Mouse (Mus musculus) neural tube, embryonic 11.5 days (tissue): Measurements from ENCODE around the gene Sorbs1. TPM values are rescaled to one million over a fixed set of nuclear protein-coding genes. Genes with fewer than 3 reads are reported as not detected.

Source experiments
- ATAC-seq: fragments of 200-750 bp; cut with Nextera tagmentation; 2 replicates; pipeline ENCODE4 v1.8.0; 2017; ENCODE audit warnings: moderate number of reproducible peaks, mild to moderate bottlenecking, moderate TSS enrichment, moderate library complexity; ENCODE audit not compliant: insufficient read depth, low FRiP score, low TSS enrichment
- DNase-seq: peaks from one replicate; pipeline ENCODE4 v3.0.0-alpha.2; 2015; ENCODE audit warnings: low spot score
- H3K27ac ChIP-seq: fragments of 300-500 bp; sonication (generic); 2 replicates; pipeline ENCODE4 v1.5.1; 2014; ENCODE audit warnings: low read depth, mild to moderate bottlenecking, low read length
- H3K27me3 ChIP-seq: fragments of 300-500 bp; sonication (generic); 2 replicates; pipeline ENCODE4 v1.6.1; 2014; ENCODE audit warnings: mild to moderate bottlenecking, low read length, mixed read lengths; ENCODE audit not compliant: control insufficient read depth, insufficient read depth
- H3K36me3 ChIP-seq: fragments of 300-500 bp; sonication (generic); 2 replicates; pipeline ENCODE4 v1.6.1; 2014; ENCODE audit warnings: mild to moderate bottlenecking, low read length, moderate library complexity, mixed read lengths; ENCODE audit not compliant: control insufficient read depth, insufficient read depth
- H3K4me1 ChIP-seq: fragments of 300-500 bp; sonication (generic); 2 replicates; pipeline ENCODE4 v1.6.1; 2014; ENCODE audit warnings: low read length, mixed read lengths; ENCODE audit not compliant: control insufficient read depth, insufficient read depth
- H3K4me2 ChIP-seq: fragments of 300-500 bp; sonication (generic); 2 replicates; pipeline ENCODE4 v1.6.1; 2014; ENCODE audit warnings: low read depth, mild to moderate bottlenecking, moderate library complexity
- H3K4me3 ChIP-seq: fragments of 300-500 bp; sonication (generic); 2 replicates; pipeline ENCODE4 v1.5.1; 2014; ENCODE audit warnings: low read depth, low read length
- H3K9ac ChIP-seq: fragments of 300-500 bp; sonication (generic); 2 replicates; pipeline ENCODE4 v1.6.1; 2014; ENCODE audit warnings: mild to moderate bottlenecking, low read length
- H3K9me3 ChIP-seq: fragments of 300-500 bp; sonication (generic); 2 replicates; pipeline ENCODE4 v1.6.1; 2016; ENCODE audit warnings: low read length; ENCODE audit not compliant: control insufficient read depth
- WGBS: fragments of 180-500 bp; shearing (Covaris S2); extraction: QIAGEN DNeasy Blood & Tissue Kit; methylation state at CpG from one replicate; pipeline ENCODE4 v1.1.7; 2014; 5-methylcytosine and 5-hydroxymethylcytosine counted together
- polyA plus RNA-seq: library from polyadenylated mRNA; unstranded; fragments of >200 nt; fragmentation: Nextera tagmentation; extraction: Ambion mirVana; gene quantifications from 2 replicates; pipeline ENCODE4 v1.2.1, GENCODE M21; 2014

Sorbs1 gene
- polyA plus RNA-seq, 1 experiment from 2014 or later: 91.2 TPM

DNA sequence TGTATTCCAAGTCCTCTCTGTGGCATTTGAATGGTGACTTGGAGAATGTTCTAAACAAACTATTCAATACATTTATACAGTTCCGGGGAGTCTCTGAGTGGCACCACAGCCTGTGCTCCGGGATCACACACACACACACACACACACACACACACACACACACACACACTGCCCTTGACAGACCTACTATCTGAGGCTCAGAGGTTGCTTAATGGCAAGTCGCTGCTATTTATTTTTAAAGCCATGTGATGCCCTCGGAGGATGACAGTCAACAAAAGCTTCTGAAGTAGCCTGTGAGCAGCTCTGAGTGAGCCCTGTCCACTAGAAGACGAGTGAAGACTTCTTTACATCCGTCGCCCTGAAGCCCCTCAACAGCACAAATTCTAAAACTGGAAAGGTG lies 94.3 kb downstream of the Sorbs1 start:
- Histone ChIP-seq H3K36me3 (no peaks in the 10 kb centered on the region), H3K4me1 (no peaks in the 10 kb centered on the region), H3K9me3 (no peaks in the 10 kb centered on the region), H3K4me3 (no peak overlapping the region), H3K4me2 (no peak overlapping the region), H3K27me3 (no peaks in the 10 kb centered on the region), H3K27ac (no peak overlapping the region), H3K9ac (no peak overlapping the region)
- 83% methylated on average over 7 of the region's 7 CpGs for WGBS
- DNase-seq (no peak), ATAC-seq (no peak)

DNA sequence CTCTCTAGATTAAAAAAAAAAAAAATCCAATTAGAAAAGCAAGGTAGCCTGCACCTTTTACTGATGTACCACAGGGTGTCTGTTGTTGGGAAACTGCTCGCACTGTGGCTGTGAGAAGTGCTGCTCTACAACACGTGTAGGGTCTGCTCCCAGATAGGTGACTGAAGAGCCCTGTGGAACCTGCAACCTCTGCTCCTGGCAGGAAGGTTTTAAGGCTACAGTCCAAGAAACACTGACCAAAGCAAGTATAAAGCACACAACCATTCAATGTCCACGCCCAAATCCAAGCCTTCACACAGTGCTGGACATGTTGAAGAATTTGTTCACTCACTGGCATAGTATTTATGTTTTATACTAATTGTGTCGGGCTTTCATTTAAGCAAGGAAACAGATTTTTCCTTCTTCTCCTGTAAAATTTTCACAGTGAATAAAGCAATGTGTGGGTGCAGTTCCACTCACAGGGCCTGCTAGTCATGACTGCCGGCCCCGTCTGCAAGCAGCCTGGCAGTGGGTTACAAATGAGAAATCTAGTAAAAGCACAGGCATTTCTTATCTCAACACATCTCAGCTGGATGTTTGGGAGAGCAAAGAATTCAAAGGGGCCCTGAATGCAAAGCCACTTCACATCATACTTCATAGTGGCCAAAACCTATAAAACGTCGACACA lies 96.3 kb downstream of the Sorbs1 start:
- Histone ChIP-seq H3K27me3 (no peaks in the 10 kb centered on the region), H3K36me3 (no peaks in the 10 kb centered on the region), H3K27ac (no peak overlapping the region), H3K4me3 (no peak overlapping the region), H3K4me2 (no peak overlapping the region), H3K9ac (no peak overlapping the region), H3K9me3 (no peaks in the 10 kb centered on the region), H3K4me1 (no peaks in the 10 kb centered on the region)
- DNase-seq: no peak
- WGBS: 82% methylated on average over 8 of the region's 8 CpGs
- ATAC-seq: no peak

DNA sequence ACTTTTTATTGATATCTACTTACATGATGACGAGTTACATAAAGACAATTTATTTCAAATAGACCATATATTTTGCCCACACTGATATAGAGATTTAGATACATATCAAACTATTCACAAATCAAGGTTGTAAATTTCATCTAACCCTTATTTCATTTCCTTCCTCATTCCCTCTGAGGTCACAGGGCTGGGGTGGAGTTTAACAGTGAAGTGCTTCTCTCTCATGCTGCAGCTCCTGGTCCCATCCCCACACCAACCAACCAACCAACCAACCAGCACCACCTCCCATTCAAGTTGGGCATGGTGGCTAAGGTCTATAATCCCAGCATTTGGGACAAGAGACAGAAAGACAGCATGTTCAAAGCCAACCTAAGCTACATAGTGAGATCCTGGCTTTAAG lies 97.9 kb downstream of the Sorbs1 start:
- no peak overlapping the region for H3K27ac ChIP-seq
- DNase-seq (no peak), ATAC-seq (no peak)
- H3K4me3 ChIP-seq: no peak overlapping the region
- H3K9ac ChIP-seq: no peak overlapping the region
- no peaks in the 10 kb centered on the region for H3K9me3 ChIP-seq
- WGBS: 91% methylated on average over 1 of the region's 1 CpGs
- H3K27me3 ChIP-seq: no peaks in the 10 kb centered on the region
- H3K36me3 ChIP-seq: no peaks in the 10 kb centered on the region
- no peaks in the 10 kb centered on the region for H3K4me1 ChIP-seq
- no peak overlapping the region for H3K4me2 ChIP-seq

DNA sequence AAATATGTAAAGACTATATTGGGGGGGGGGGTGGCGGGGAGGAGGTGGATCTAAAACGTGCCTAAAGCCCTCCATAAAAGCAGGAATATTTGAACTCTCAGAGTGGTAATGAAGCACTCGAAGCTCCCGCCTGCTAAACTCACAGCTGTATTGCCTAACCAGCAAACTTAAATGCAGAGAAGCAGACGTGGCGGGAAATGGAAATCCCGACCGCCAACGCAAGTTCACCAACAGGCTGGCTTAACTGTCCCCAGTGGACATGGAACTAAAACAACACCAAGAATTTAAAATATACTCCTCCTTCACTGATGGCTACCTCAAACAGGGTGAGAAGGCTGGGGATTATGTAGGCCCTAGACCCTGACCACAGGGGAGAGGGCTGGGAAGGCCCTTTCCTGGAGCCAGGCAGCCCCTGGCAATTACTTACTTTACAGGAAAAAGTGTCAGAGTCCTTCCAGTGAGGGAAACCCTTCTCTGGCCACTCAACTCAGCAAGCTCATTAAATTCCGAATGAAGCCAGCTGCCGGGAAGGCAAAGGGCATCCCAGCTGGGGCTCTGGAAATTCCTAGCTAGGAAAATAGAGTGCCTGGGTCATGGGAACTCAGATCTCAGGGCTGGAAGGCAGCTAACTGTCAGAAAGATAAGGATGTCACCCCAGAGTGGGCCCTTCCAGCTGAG lies 98.6 kb downstream of the Sorbs1 start:
- DNase-seq (peak; percentile 42), ATAC-seq (no peak)
- H3K27ac ChIP-seq: no peak overlapping the region
- no peak overlapping the region for H3K4me2 ChIP-seq
- H3K36me3 ChIP-seq: no peaks in the 10 kb centered on the region
- H3K9me3 ChIP-seq: no peaks in the 10 kb centered on the region
- WGBS: 51% methylated on average over 11 of the region's 11 CpGs
- H3K9ac ChIP-seq: no peak overlapping the region
- no peaks in the 10 kb centered on the region for H3K4me1 ChIP-seq
- H3K4me3 ChIP-seq: no peak overlapping the region
- H3K27me3 ChIP-seq: no peaks in the 10 kb centered on the region

DNA sequence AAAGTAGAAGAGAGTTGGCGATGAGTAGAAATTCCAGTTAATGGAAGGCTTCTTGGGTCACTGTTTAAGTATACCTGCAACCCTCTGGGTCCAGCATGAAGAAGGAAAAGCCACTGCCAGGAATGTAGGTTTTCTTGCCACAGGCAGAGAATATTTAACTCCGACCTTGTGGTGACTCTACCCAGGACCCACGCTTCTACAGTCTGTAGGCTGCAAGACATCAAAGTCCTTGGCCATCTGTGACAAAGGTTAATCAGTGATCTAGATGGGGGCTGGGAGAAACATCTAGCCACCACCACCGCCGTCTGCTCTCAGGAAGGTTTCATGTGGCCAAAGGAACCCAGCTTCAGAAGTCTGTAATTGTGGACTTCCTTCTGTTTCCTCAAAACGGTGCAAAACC lies 99.2 kb downstream of the Sorbs1 start:
- no peak overlapping the region for H3K4me3 ChIP-seq
- H3K4me1 ChIP-seq: no peaks in the 10 kb centered on the region
- H3K4me2 ChIP-seq: no peak overlapping the region
- H3K9ac ChIP-seq: no peak overlapping the region
- H3K27ac ChIP-seq: no peak overlapping the region
- H3K36me3 ChIP-seq: no peaks in the 10 kb centered on the region
- DNase-seq (no peak), ATAC-seq (no peak)
- 70% methylated on average over 6 of the region's 6 CpGs for WGBS
- no peaks in the 10 kb centered on the region for H3K9me3 ChIP-seq
- no peaks in the 10 kb centered on the region for H3K27me3 ChIP-seq

DNA sequence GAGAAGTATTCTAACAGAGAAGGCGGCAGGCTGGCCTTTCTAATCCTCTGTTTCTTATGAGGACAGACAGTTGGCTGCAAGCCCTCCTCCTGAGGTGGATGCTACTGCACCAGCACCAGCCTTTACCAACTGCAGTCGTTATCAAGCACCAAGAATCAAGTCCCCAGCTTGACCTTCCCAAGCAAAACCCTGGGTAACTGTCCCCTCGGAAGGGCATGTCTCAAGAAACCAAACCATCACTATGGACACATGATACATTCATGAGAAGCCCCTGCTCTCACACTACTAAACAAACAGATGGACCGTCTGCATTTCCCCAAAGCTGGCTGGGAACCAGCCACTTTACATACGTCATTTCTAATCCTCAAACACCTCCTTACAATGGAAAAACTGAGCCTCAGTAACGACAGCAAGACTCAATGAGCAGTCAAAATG lies 102.2 kb downstream of the Sorbs1 start:
- no peak overlapping the region for H3K9ac ChIP-seq
- 72% methylated on average over 6 of the region's 6 CpGs for WGBS
- no peak for ATAC-seq

DNA sequence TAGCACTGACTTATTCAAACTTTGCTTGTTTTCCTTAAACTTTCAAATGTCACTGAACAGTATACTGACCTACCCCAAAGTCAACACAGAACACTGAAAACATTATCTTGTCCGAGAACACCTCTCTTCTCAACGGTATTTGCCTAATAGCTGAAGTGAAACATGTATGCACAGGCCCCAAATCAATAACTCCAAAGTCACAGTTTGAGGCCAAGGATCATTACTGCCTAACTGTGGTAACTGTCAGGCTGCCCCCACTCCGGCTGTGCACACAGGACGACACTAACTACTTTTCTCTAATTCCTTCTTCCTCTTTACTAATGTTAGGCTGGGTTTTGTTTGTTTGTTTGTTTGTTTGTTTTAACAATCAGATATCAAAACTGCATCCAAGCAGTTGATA lies 103.1 kb downstream of the Sorbs1 start:
- 80% methylated on average over 4 of the region's 4 CpGs for WGBS
- DNase-seq (no peak), ATAC-seq (no peak)
- Histone ChIP-seq H3K9ac (no peak overlapping the region), H3K4me3 (no peak overlapping the region), H3K36me3 (no peaks in the 10 kb centered on the region), H3K9me3 (no peaks in the 10 kb centered on the region), H3K27me3 (no peaks in the 10 kb centered on the region), H3K4me2 (no peak overlapping the region), H3K27ac (no peak overlapping the region), H3K4me1 (no peaks in the 10 kb centered on the region)

More for the DNA sequence above, 102.2 kb downstream of the Sorbs1 start:
- Histone ChIP-seq H3K27ac (no peak overlapping the region), H3K9me3 (no peaks in the 10 kb centered on the region), H3K36me3 (no peaks in the 10 kb centered on the region), H3K4me2 (no peak overlapping the region), H3K4me1 (no peaks in the 10 kb centered on the region), H3K27me3 (no peaks in the 10 kb centered on the region), H3K4me3 (no peak overlapping the region)
- no peak for DNase-seq

DNA sequence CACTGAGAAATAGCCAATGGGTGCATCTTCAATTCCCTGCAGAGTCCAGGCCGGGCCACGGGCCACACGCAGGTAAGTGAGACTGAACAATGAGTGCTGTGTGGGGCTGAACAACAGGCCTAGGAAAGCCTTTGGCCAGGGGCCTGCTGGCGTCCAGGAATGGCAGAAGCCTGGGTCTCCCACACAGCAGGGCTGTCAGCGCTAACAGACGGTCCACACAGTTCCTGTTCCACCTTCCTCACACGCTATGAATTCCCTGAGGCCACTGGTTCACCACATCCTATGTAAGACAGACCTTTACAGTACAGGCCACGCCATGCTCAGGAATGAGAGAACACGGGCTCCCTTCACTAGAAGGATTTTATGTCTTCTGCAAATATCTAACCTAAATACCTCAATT lies 103.5 kb downstream of the Sorbs1 start:
- Histone ChIP-seq H3K4me3 (no peak overlapping the region), H3K9ac (no peak overlapping the region), H3K4me1 (no peaks in the 10 kb centered on the region), H3K36me3 (no peaks in the 10 kb centered on the region), H3K4me2 (no peak overlapping the region), H3K9me3 (no peaks in the 10 kb centered on the region), H3K27ac (no peak overlapping the region), H3K27me3 (no peaks in the 10 kb centered on the region)
- no peak for ATAC-seq
- no peak for DNase-seq
- 71% methylated on average over 9 of the region's 9 CpGs for WGBS

DNA sequence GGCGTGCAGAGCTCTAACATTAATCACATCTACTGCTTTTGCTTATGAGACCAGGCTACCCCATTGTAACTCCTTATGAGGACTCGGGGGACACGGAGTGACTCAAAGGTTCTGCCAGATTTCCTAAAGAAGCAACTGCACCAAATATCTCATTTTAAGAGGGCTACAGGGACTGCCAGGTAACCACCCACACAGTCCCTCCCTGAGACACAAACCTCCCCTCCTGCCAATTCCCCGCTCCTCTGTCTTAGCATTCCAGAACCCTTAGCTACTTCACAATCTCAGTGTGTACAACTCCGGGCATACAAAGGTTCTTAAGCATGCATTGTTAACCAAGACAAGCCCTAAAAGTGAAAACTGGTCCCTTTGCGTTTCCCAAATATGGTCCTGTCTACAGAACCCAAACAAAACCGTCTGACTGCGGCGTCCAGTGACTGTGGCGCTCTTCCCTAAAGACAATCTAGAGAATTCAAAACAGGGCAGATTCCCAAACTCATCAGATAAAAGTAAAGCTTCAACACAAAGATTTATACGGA lies 104.0 kb downstream of the Sorbs1 start:
- H3K27me3 ChIP-seq: no peaks in the 10 kb centered on the region
- ATAC-seq: no peak
- no peaks in the 10 kb centered on the region for H3K9me3 ChIP-seq
- DNase-seq: no peak
- H3K9ac ChIP-seq: no peak overlapping the region
- 89% methylated on average over 11 of the region's 11 CpGs for WGBS
- H3K4me2 ChIP-seq: no peak overlapping the region
- H3K4me1 ChIP-seq: no peaks in the 10 kb centered on the region
- no peaks in the 10 kb centered on the region for H3K36me3 ChIP-seq
- H3K4me3 ChIP-seq: no peak overlapping the region
- H3K27ac ChIP-seq: no peak overlapping the region
